Mouse (Mus musculus): ENCODE measurements around the gene Uckl1. TPM values are rescaled to one million over a fixed set of nuclear protein-coding genes. Genes with fewer than 3 reads are reported as not detected.
A peak's percentile ranks its signal among the peaks of the same experiment; 100 is the strongest.

Uckl1 gene
- polyA plus RNA-seq (2016; fragmentation: Nextera tagmentation; extraction: Ambion mirVana), result 59.9 and 65.9 TPM in 2 replicates

- no peaks in the 10 kb centered on the region for H3K27me3 ChIP-seq (replicated peaks)
- H3K4me3 ChIP-seq, result no peak within 1 kb of the TSS
- H3K4me2 ChIP-seq (replicated peaks), result no peak within 1 kb of the TSS
- WGBS, result 90% methylated on average over 4 of the region's 4 CpGs
- no peak within 1 kb of the TSS for H3K9ac ChIP-seq
- H3K9me3 ChIP-seq, result no peaks in the 10 kb centered on the region
- peaks cover 59% of the 10 kb centered on the region for H3K36me3 ChIP-seq
- H3K4me1 ChIP-seq, result peaks cover 13% of the 10 kb centered on the region
- ATAC-seq (ENCODE audit: low FRiP score, low read depth), result no peak
- H3K27ac ChIP-seq, result no peak within 1 kb of the TSS
These were observed at the start of gene Uckl1 for GRCm38 (mm10) chr2:181584411-181584942. Uckl1 (minus strand) TSS chr2:181584892.

DNA sequence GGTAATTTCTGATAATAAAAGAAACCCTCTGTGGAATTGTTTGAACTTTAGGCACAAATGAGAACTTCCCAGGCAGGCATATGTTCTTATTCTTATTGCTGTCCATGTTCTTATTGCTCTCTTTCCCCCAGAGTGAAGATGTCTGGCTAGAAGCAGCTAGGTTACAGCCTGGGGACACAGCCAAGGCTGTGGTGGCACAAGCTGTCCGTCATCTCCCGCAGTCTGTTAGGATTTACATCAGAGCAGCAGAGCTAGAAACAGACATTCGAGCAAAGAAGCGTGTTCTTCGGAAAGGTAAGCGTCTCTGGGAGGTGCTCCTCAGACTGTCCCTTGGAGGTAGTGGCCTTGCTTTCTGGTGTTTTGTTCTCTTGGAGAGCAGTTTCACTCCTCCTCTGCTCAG is 47.9 kb upstream of the Uckl1 start:
- H3K9ac ChIP-seq, result no peak overlapping the region
- no peak overlapping the region for H3K4me3 ChIP-seq
- WGBS, result 94% methylated on average over 6 of the region's 6 CpGs
- no peak overlapping the region for H3K27ac ChIP-seq
- H3K4me2 ChIP-seq (replicated peaks), result no peak overlapping the region
- no peaks in the 10 kb centered on the region for H3K27me3 ChIP-seq (replicated peaks)
- H3K36me3 ChIP-seq, result peaks cover 62% of the 10 kb centered on the region
- H3K9me3 ChIP-seq, result no peaks in the 10 kb centered on the region
- no peak for ATAC-seq (ENCODE audit: low FRiP score, low read depth)
- H3K4me1 ChIP-seq, result no peaks in the 10 kb centered on the region

DNA sequence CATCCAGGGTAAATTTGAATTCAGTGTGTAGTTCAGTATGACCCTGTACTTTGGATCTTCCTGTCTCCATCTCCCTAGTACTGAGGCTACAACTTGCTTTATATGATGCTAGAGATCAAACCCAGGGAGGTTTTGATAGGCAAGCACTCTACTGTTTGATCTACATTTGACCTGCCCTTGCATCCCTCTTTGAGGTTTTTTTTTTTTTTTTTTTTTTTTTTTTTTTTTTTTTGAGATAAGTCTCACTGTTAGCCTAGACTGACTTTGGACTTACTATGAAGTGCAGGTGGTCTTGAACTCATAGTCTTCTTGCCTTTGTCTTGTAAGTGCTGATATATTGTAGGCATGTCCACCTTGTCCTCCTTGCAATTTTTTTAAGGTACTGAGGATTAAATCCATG is 43.8 kb upstream of the Uckl1 start:
- ATAC-seq (ENCODE audit: low FRiP score, low read depth), result no peak
- Histone ChIP-seq H3K9me3 (no peaks in the 10 kb centered on the region), H3K4me1 (no peaks in the 10 kb centered on the region), H3K27ac (no peak overlapping the region), H3K4me2 (replicated peaks) (no peak overlapping the region), H3K9ac (no peak overlapping the region), H3K4me3 (no peak overlapping the region), H3K36me3 (peaks cover 28% of the 10 kb centered on the region), H3K27me3 (replicated peaks) (no peaks in the 10 kb centered on the region)

- H3K4me2 ChIP-seq (replicated peaks), result no peak overlapping the region
- H3K4me3 ChIP-seq, result no peak overlapping the region
- no peak overlapping the region for H3K9ac ChIP-seq
- no peak overlapping the region for H3K27ac ChIP-seq
- no peaks in the 10 kb centered on the region for H3K9me3 ChIP-seq
- no peaks in the 10 kb centered on the region for H3K4me1 ChIP-seq
- H3K27me3 ChIP-seq (replicated peaks), result no peaks in the 10 kb centered on the region
- H3K36me3 ChIP-seq, result peaks cover 35% of the 10 kb centered on the region
- ATAC-seq (ENCODE audit: low FRiP score, low read depth), result no peak
These were observed 38.7 kb upstream of the Uckl1 start for GRCm38 (mm10) chr2:181623401-181623800.

DNA sequence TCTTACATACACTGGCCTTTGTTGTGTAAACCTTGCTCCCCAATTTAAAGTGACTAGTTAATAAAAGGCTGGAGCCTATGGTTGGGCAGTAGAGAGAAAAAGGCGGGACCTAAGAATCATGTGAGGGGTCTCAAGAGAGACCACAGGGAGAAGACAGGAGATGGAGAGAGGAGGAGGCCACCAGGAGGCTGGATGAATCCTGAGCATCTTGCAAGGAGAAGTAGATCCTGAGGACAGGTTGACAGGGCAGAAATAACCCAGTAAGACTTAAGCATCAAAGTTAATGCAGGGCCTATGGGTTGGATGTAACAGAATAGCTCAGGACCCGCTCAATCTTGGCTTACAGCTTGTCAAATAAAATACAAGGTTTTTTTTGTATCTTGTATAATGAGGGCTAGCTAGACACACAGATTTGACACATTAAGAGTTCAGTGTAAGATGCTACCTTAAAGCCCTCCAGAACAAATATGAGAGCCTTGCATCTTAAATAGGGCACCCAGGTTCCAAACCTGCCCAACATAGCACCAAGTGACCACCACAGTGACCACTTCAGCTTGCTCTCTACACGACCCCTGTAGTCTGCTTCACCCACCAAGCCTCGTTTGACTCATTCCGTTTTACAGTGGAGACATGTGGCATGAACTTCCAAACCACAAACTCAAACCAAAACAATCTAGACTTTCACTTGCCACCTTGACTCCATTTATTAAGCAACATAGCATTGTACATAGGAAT is 34.2 kb upstream of the Uckl1 start:
- H3K27ac ChIP-seq, result no peak overlapping the region
- H3K4me2 ChIP-seq (replicated peaks), result no peak overlapping the region
- H3K36me3 ChIP-seq, result peaks cover 43% of the 10 kb centered on the region
- no peaks in the 10 kb centered on the region for H3K4me1 ChIP-seq
- ATAC-seq (ENCODE audit: low FRiP score, low read depth), result no peak
- H3K9ac ChIP-seq, result no peak overlapping the region
- 91% methylated on average over 5 of the region's 5 CpGs for WGBS
- H3K9me3 ChIP-seq, result no peaks in the 10 kb centered on the region
- H3K27me3 ChIP-seq (replicated peaks), result no peaks in the 10 kb centered on the region
- no peak overlapping the region for H3K4me3 ChIP-seq

DNA sequence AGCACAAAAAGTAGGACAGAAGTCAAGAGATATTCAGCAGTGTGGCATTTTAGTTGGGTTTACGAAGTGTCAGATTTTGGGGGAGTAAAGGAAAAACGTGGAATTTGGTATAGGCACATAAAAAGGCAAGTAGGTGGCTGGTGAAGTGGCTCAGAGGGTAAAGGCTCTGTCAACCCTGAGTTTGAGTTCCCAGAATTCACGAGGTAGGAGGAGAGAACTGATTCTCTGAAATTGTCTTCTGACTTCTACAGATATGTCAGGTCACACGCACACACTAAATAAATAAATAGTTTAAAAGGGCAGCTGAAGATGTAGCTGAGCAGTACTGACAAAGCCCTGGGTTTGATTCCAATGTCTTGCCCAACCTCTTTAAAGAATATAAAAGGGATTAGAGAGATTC is 17.7 kb upstream of the Uckl1 start:
- peak overlapping the region; percentile 87 for H3K4me2 ChIP-seq (replicated peaks)
- 76% methylated on average over 4 of the region's 4 CpGs for whole genome bisulfite sequencing
- H3K4me3 ChIP-seq, result no peak overlapping the region; the same call in 1 of the 2 replicates
- H3K4me1 ChIP-seq, result peaks cover 26% of the 10 kb centered on the region
- H3K9ac ChIP-seq, result no peak overlapping the region
- no peak overlapping the region for H3K27ac ChIP-seq
- ATAC-seq (ENCODE audit: low FRiP score, low read depth), result no peak
- no peaks in the 10 kb centered on the region for H3K9me3 ChIP-seq
- H3K27me3 ChIP-seq (replicated peaks), result no peaks in the 10 kb centered on the region
- no peaks in the 10 kb centered on the region for H3K36me3 ChIP-seq

GRCm38 (mm10) chr2:181601751-181602145 is 17.1 kb upstream of the Uckl1 start:
- no peak overlapping the region for H3K27ac ChIP-seq
- H3K4me2 ChIP-seq (replicated peaks), result peak overlapping the region; percentile 87
- H3K36me3 ChIP-seq, result 0 out of 2 replicates have a peak, but pooled peaks cover 3% of the 10 kb centered on the region
- no peak for ATAC-seq (ENCODE audit: low FRiP score, low read depth)
- no peaks in the 10 kb centered on the region for H3K27me3 ChIP-seq (replicated peaks)
- 29% methylated on average over 10 of the region's 10 CpGs for WGBS
- H3K4me3 ChIP-seq, result peak overlapping the region; percentile 86
- H3K9ac ChIP-seq, result peak overlapping the region; percentile 80
- H3K9me3 ChIP-seq, result no peaks in the 10 kb centered on the region
- H3K4me1 ChIP-seq, result peaks cover 28% of the 10 kb centered on the region

DNA sequence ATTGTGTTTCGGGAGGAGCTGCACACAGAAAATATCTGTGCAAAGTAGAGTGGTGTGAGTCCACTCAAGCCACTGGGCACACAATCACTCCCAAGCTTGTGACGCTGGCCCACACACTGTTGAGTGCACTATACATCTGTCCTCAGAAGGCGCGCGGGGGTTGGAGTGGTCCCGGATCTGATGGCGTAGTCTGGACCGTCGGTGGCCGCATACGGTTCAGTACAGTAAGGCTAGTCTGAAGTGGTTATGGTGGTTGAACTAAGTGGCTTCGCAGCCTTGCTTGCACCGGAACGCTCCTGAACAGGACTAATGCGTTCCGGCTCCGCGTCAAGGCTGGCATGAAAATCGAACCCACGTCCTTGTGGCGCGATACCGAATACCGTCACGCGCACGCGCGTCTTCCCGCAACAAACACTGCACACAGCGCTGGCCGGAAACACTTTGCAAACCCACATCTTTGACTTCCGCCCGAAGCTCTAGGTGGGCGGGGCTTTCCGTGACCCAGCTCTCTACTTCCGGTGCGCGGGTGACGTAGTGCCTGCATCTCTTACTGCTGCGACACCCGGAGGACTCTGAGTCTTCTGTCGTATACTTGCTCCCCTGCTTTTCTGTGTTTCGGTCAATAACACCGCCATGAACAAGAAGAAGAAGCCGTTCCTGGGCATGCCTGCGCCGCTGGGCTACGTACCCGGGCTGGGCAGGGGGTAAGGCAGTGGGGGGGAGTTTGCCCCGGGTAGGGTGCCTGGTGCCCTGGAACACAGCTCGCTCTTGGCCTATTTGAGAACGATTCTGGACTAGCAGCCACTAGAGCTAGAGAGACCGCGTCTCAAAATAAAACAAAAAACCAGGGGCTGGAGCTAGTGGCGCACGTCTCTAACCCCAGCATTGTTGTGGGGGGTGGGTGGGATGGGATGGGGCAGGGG is 16.4 kb upstream of the Uckl1 start:
- Histone ChIP-seq H3K9me3 (no peaks in the 10 kb centered on the region), H3K9ac (peak overlapping the region; percentile 80), H3K27me3 (replicated peaks) (no peaks in the 10 kb centered on the region), H3K4me1 (peaks cover 28% of the 10 kb centered on the region), H3K4me3 (peak overlapping the region; percentile 86), H3K36me3 (peaks cover 9% of the 10 kb centered on the region; the same call in 1 of the 2 replicates), H3K27ac (no peak overlapping the region; the same call in 1 of the 2 replicates), H3K4me2 (replicated peaks) (peak overlapping the region; percentile 87)
- ATAC-seq (ENCODE audit: low FRiP score, low read depth), result peak; percentile 90
- WGBS, result 2% methylated on average over 57 of the region's 57 CpGs

DNA sequence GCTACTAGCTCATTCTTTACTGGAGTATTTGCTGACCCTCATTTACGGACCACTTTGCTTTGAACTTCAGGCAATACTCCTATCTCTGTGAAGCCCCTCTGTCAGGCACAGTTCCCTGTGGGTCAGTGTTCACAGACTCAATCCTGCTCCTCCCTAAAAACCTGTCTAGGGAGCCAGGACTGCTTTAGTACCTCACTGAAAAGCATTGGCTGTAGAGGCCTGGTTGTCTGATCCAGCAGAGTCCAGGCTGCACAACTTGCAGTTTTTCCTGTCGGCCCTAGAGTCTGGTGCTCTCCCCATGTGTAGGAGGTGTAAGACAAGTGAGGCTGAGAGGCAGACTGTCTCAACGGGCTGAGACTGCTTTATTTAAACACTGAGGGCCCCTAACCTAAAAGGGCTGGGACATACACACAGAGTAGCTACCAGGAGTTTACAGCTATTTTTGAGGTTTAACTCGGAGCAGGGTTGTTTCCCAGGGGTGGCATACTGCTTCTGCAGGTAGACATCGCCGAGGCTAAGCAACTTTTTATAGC is 15.6 kb upstream of the Uckl1 start:
- no peak for ATAC-seq (ENCODE audit: low FRiP score, low read depth)
- Histone ChIP-seq H3K4me1 (peaks cover 28% of the 10 kb centered on the region), H3K36me3 (peaks cover 16% of the 10 kb centered on the region; the same call in 1 of the 2 replicates), H3K27me3 (replicated peaks) (no peaks in the 10 kb centered on the region), H3K4me3 (peak overlapping the region; percentile 86), H3K27ac (no peak overlapping the region), H3K4me2 (replicated peaks) (peak overlapping the region; percentile 87), H3K9me3 (no peaks in the 10 kb centered on the region), H3K9ac (no peak overlapping the region)
- 72% methylated on average over 6 of the region's 6 CpGs for WGBS

GRCm38 (mm10) chr2:181598454-181599351 is 14.0 kb upstream of the Uckl1 start, which contains the start of gene Samd10:
Samd10 (minus strand) TSS chr2:181599212.
- Histone ChIP-seq H3K9ac (peak within 1 kb of the TSS; percentile 91), H3K27ac (peak within 1 kb of the TSS; percentile 75), H3K27me3 (replicated peaks) (no peaks in the 10 kb centered on the region), H3K36me3 (peaks cover 18% of the 10 kb centered on the region; the same call in 1 of the 2 replicates), H3K9me3 (no peaks in the 10 kb centered on the region), H3K4me2 (replicated peaks) (peak within 1 kb of the TSS; percentile 91), H3K4me3 (peak within 1 kb of the TSS; percentile 72), H3K4me1 (peaks cover 28% of the 10 kb centered on the region)
- WGBS, result 2% methylated on average over 71 of the region's 71 CpGs
- peak; percentile 38; the same call in 1 of the 2 replicates for ATAC-seq (ENCODE audit: low FRiP score, low read depth)

DNA sequence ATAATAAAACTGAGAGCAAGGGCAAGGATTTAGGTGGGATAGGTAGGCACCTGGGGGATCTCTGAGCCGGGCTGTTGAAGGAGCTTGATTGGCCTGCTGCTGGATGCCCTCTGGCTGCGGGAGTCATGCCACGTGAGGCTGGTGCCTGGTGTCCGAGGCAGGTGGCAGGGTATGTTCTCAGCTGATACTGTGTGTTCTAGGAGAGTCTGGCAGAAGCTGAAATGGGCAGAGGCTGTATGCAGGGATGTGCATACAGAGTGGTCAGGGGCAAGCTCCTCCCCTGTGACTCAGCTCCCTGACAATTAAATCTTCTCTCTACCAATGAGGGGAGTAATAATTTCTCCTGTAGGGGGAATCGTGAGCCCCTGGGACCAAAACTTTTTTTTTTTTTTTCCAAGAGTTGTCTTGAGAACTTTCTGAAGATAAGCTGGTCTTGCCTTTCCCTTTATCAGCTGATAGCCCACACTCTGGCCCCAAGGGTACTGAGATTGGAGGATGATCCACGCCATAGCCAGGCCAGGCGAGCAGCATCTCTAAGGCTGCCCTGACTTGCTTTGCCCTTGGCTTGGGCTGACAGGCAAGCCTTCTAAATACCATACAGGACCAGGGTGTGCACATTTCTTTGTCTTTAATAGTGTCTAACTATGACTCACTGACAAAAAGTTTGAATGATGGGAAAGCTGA is 12.8 kb upstream of the Uckl1 start:
- Histone ChIP-seq H3K36me3 (peaks cover 18% of the 10 kb centered on the region; the same call in 1 of the 2 replicates), H3K27ac (no peak overlapping the region), H3K4me2 (replicated peaks) (peak overlapping the region; percentile 91), H3K9me3 (no peaks in the 10 kb centered on the region), H3K27me3 (replicated peaks) (no peaks in the 10 kb centered on the region), H3K9ac (no peak overlapping the region), H3K4me3 (peak overlapping the region; percentile 9; the same call in 1 of the 2 replicates), H3K4me1 (peaks cover 32% of the 10 kb centered on the region)
- 71% methylated on average over 7 of the region's 7 CpGs for WGBS
- ATAC-seq (ENCODE audit: low FRiP score, low read depth), result no peak
